Mouse (Mus musculus): ENCODE measurements around the gene Fxyd2.

Fxyd2 gene

GRCm38 (mm10) chr9:45429392-45429791 is 29.9 kb downstream of the Fxyd2 start:
- DNase-seq (ENCODE audit: low spot score) = no peak

GRCm38 (mm10) chr9:45429951-45430697 is 30.7 kb downstream of the Fxyd2 start:
- peak; percentile 57 for DNase-seq (ENCODE audit: low spot score)

GRCm38 (mm10) chr9:45430698-45430959 is 31.2 kb downstream of the Fxyd2 start:
- no peak for DNase-seq (ENCODE audit: low spot score)

- no peak for DNase-seq (ENCODE audit: low spot score)
These were observed 31.7 kb downstream of the Fxyd2 start for GRCm38 (mm10) chr9:45431150-45431549.

GRCm38 (mm10) chr9:45432639-45433038 is 33.2 kb downstream of the Fxyd2 start:
- DNase-seq (ENCODE audit: low spot score) = peak; percentile 67

- DNase-seq (ENCODE audit: low spot score) = no peak
These were observed 33.6 kb downstream of the Fxyd2 start for GRCm38 (mm10) chr9:45433119-45433518.

GRCm38 (mm10) chr9:45434171-45434570 is 34.7 kb downstream of the Fxyd2 start:
- no peak for DNase-seq (ENCODE audit: low spot score)

GRCm38 (mm10) chr9:45439025-45439424 is 39.6 kb downstream of the Fxyd2 start:
- no peak for DNase-seq (ENCODE audit: low spot score)

- no peak for DNase-seq (ENCODE audit: low spot score)
These were observed 40.8 kb downstream of the Fxyd2 start for GRCm38 (mm10) chr9:45440083-45440784.

GRCm38 (mm10) chr9:45444251-45444798 is 44.9 kb downstream of the Fxyd2 start:
- DNase-seq (ENCODE audit: low spot score) = no peak

- DNase-seq (ENCODE audit: low spot score) = no peak
These were observed 50.2 kb downstream of the Fxyd2 start for GRCm38 (mm10) chr9:45449658-45450057.

- DNase-seq (ENCODE audit: low spot score) = no peak
These were observed 51.9 kb downstream of the Fxyd2 start for GRCm38 (mm10) chr9:45451346-45451745.

- no peak for DNase-seq (ENCODE audit: low spot score)
These were observed 54.6 kb downstream of the Fxyd2 start for GRCm38 (mm10) chr9:45454032-45454431.

- DNase-seq (ENCODE audit: low spot score) = no peak
These were observed 55.6 kb downstream of the Fxyd2 start for GRCm38 (mm10) chr9:45454889-45455610.

- DNase-seq (ENCODE audit: low spot score) = no peak
These were observed 57.7 kb downstream of the Fxyd2 start for GRCm38 (mm10) chr9:45457200-45457599.

GRCm38 (mm10) chr9:45458363-45458762 is 58.9 kb downstream of the Fxyd2 start:
- no peak for DNase-seq (ENCODE audit: low spot score)
